Mouse (Mus musculus): ENCODE results near the gene Ssh1. TPM values are rescaled to one million over a fixed set of nuclear protein-coding genes. Genes with fewer than 3 reads are reported as not detected.
A peak's percentile ranks its signal among the peaks of the same experiment; 100 is the strongest.

The Ssh1 gene
- polyA plus RNA-seq, 1 experiment from 2014 or later = 19.4 TPM

DNA sequence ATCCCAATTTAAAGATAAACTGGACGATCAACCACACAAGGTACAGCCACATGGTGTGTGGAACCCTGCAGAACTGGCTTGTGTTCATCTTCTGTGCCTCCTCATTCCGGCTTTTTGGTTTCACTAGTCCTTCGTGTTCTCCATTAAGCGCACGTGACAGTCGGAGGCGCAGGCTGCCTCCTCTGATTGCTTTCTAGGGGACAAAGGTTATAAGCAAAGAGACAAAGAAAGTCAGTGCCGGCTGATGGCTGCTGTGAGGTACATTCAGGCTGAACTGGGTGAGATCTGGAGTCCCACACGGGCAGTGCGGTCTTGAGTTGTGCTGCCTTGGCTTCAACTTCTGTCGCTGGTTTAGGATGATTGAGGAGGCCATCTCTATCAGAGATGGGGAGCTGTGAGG is 10.9 kb upstream of the Ssh1 start:
- 57% methylated on average over 11 of the region's 11 CpGs for WGBS
- Histone ChIP-seq H3K4me1 (replicated peaks; ENCODE audit: control insufficient read depth, insufficient read depth, low read length) (no peaks in the 10 kb centered on the region), H3K27ac (ENCODE audit: low read depth) (no peak overlapping the region), H3K36me3 (ENCODE audit: control insufficient read depth, insufficient read depth, low read length) (no peaks in the 10 kb centered on the region), H3K9me3 (ENCODE audit: control insufficient read depth, low read length) (no peaks in the 10 kb centered on the region), H3K4me2 (ENCODE audit: low read length) (no peak overlapping the region), H3K9ac (ENCODE audit: low read length) (no peak overlapping the region), H3K27me3 (replicated peaks; ENCODE audit: control insufficient read depth, insufficient read depth, low read length) (no peaks in the 10 kb centered on the region), H3K4me3 (ENCODE audit: low read depth, low read length) (no peak overlapping the region)
- DNase-seq (ENCODE audit: low spot score) (no peak), ATAC-seq (replicated peaks; ENCODE audit: low FRiP score, low TSS enrichment, low read depth) (no peak)

DNA sequence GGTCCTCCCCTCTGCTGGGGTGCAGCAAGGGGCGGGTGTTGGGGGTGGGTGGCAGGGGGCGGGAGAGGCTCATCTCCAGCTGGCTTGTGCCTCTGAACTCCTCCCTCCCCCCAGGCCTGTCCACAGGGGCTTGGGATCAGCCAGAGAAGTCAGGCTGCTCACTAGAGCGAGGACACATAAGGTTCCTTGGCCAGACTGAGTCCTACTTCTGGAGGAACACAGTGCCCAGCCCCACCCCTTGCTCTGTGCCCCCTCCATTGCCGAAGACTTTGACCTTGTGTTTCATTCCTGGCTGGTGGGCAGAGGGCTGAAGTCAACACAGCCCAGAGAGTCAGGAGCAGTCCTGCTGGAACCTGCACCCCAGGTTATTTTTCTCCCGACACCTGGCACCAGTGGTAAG is 9.8 kb upstream of the Ssh1 start, which contains the start of gene Dao:
Dao (plus strand) TSS at position 162 of the 400 bp plus-strand sequence.
- H3K4me1 ChIP-seq (replicated peaks; ENCODE audit: control insufficient read depth, insufficient read depth, low read length) = no peaks in the 10 kb centered on the region
- no peaks in the 10 kb centered on the region for H3K27me3 ChIP-seq (replicated peaks; ENCODE audit: control insufficient read depth, insufficient read depth, low read length)
- WGBS = 65% methylated on average over 4 of the region's 5 CpGs
- DNase-seq (ENCODE audit: low spot score) = no peak
- no peak within 1 kb of the TSS for H3K27ac ChIP-seq (ENCODE audit: low read depth)
- H3K9ac ChIP-seq (ENCODE audit: low read length) = no peak within 1 kb of the TSS
- H3K4me2 ChIP-seq (ENCODE audit: low read length) = no peak within 1 kb of the TSS
- no peak within 1 kb of the TSS for H3K4me3 ChIP-seq (ENCODE audit: low read depth, low read length)
- no peaks in the 10 kb centered on the region for H3K36me3 ChIP-seq (ENCODE audit: control insufficient read depth, insufficient read depth, low read length)
- ATAC-seq (replicated peaks; ENCODE audit: low FRiP score, low TSS enrichment, low read depth) = no peak
- H3K9me3 ChIP-seq (ENCODE audit: control insufficient read depth, low read length) = no peaks in the 10 kb centered on the region

GRCm38 (mm10) chr5:113999382-113999781 is 5.7 kb upstream of the Ssh1 start:
- H3K4me2 ChIP-seq (ENCODE audit: low read length) = no peak overlapping the region
- no peaks in the 10 kb centered on the region for H3K9me3 ChIP-seq (ENCODE audit: control insufficient read depth, low read length)
- 64% methylated on average over 5 of the region's 5 CpGs for WGBS
- H3K36me3 ChIP-seq (ENCODE audit: control insufficient read depth, insufficient read depth, low read length) = no peaks in the 10 kb centered on the region
- H3K27me3 ChIP-seq (replicated peaks; ENCODE audit: control insufficient read depth, insufficient read depth, low read length) = no peaks in the 10 kb centered on the region
- peaks cover 7% of the 10 kb centered on the region; the same call in 1 of the 2 replicates for H3K4me1 ChIP-seq (replicated peaks; ENCODE audit: control insufficient read depth, insufficient read depth, low read length)
- no peak overlapping the region for H3K27ac ChIP-seq (ENCODE audit: low read depth)
- no peak overlapping the region for H3K4me3 ChIP-seq (ENCODE audit: low read depth, low read length)
- DNase-seq (ENCODE audit: low spot score) (no peak), ATAC-seq (replicated peaks; ENCODE audit: low FRiP score, low TSS enrichment, low read depth) (no peak)
- H3K9ac ChIP-seq (ENCODE audit: low read length) = no peak overlapping the region

GRCm38 (mm10) chr5:113996458-113996857 is 2.8 kb upstream of the Ssh1 start:
- Histone ChIP-seq H3K27me3 (replicated peaks; ENCODE audit: control insufficient read depth, insufficient read depth, low read length) (no peaks in the 10 kb centered on the region), H3K4me1 (replicated peaks; ENCODE audit: control insufficient read depth, insufficient read depth, low read length) (peaks cover 22% of the 10 kb centered on the region; the same call in 1 of the 2 replicates), H3K9me3 (ENCODE audit: control insufficient read depth, low read length) (no peaks in the 10 kb centered on the region), H3K4me3 (ENCODE audit: low read depth, low read length) (no peak overlapping the region), H3K9ac (ENCODE audit: low read length) (no peak overlapping the region), H3K4me2 (ENCODE audit: low read length) (no peak overlapping the region), H3K27ac (ENCODE audit: low read depth) (no peak overlapping the region), H3K36me3 (ENCODE audit: control insufficient read depth, insufficient read depth, low read length) (no peaks in the 10 kb centered on the region)
- WGBS = 40% methylated on average over 2 of the region's 2 CpGs
- no peak for DNase-seq (ENCODE audit: low spot score)
- ATAC-seq (replicated peaks; ENCODE audit: low FRiP score, low TSS enrichment, low read depth) = no peak

- ATAC-seq (replicated peaks; ENCODE audit: low FRiP score, low TSS enrichment, low read depth) = peak; percentile 56
- Histone ChIP-seq H3K27me3 (replicated peaks; ENCODE audit: control insufficient read depth, insufficient read depth, low read length) (no peaks in the 10 kb centered on the region), H3K9ac (ENCODE audit: low read length) (peak overlapping the region; percentile 86), H3K9me3 (ENCODE audit: control insufficient read depth, low read length) (no peaks in the 10 kb centered on the region), H3K27ac (ENCODE audit: low read depth) (peak overlapping the region; percentile 86), H3K4me3 (ENCODE audit: low read depth, low read length) (peak overlapping the region; percentile 76), H3K36me3 (ENCODE audit: control insufficient read depth, insufficient read depth, low read length) (peaks cover 10% of the 10 kb centered on the region), H3K4me1 (replicated peaks; ENCODE audit: control insufficient read depth, insufficient read depth, low read length) (peaks cover 28% of the 10 kb centered on the region; the same call in 1 of the 2 replicates), H3K4me2 (ENCODE audit: low read length) (peak overlapping the region; percentile 76)
- 0% methylated on average over 22 of the region's 22 CpGs for WGBS
- DNase-seq (ENCODE audit: low spot score) = no peak
These were observed 635 bp downstream of the Ssh1 start for GRCm38 (mm10) chr5:113993031-113993486.

GRCm38 (mm10) chr5:113992339-113992831 is 1.3 kb downstream of the Ssh1 start:
- H3K9ac ChIP-seq (ENCODE audit: low read length) = peak overlapping the region; percentile 86
- H3K36me3 ChIP-seq (ENCODE audit: control insufficient read depth, insufficient read depth, low read length) = peaks cover 15% of the 10 kb centered on the region
- peaks cover 28% of the 10 kb centered on the region; the same call in 1 of the 2 replicates for H3K4me1 ChIP-seq (replicated peaks; ENCODE audit: control insufficient read depth, insufficient read depth, low read length)
- WGBS = 11% methylated on average over 12 of the region's 12 CpGs
- H3K27me3 ChIP-seq (replicated peaks; ENCODE audit: control insufficient read depth, insufficient read depth, low read length) = no peaks in the 10 kb centered on the region
- H3K4me3 ChIP-seq (ENCODE audit: low read depth, low read length) = peak overlapping the region; percentile 76
- DNase-seq (ENCODE audit: low spot score) (no peak), ATAC-seq (replicated peaks; ENCODE audit: low FRiP score, low TSS enrichment, low read depth) (no peak)
- H3K9me3 ChIP-seq (ENCODE audit: control insufficient read depth, low read length) = no peaks in the 10 kb centered on the region
- peak overlapping the region; percentile 76 for H3K4me2 ChIP-seq (ENCODE audit: low read length)
- peak overlapping the region; percentile 86 for H3K27ac ChIP-seq (ENCODE audit: low read depth)

DNA sequence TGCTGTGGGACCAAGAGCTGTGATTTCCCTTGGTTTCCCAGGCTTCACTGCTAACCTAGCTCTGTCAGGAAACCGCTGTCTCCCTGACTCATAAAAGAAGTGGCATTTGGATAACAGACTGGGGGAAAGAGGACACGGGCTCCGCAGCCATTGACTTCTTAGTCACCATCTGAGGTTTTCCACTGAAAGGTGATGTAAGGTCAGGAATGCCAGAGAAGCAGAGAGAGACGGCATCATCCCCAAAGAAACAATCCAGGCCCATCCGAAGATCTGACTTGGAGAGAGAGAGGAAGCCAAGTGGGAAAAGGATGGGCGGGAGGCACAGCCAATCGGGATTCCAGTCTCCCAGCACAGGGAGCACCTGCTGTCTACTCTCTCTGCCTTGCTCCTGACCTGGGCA is 2.6 kb downstream of the Ssh1 start:
- no peak for ATAC-seq (replicated peaks; ENCODE audit: low FRiP score, low TSS enrichment, low read depth)
- 63% methylated on average over 7 of the region's 7 CpGs for WGBS
- no peak for DNase-seq (ENCODE audit: low spot score)
- no peak overlapping the region for H3K9ac ChIP-seq (ENCODE audit: low read length)
- no peak overlapping the region for H3K4me3 ChIP-seq (ENCODE audit: low read depth, low read length)
- H3K27me3 ChIP-seq (replicated peaks; ENCODE audit: control insufficient read depth, insufficient read depth, low read length) = no peaks in the 10 kb centered on the region
- H3K4me1 ChIP-seq (replicated peaks; ENCODE audit: control insufficient read depth, insufficient read depth, low read length) = peaks cover 29% of the 10 kb centered on the region
- peaks cover 16% of the 10 kb centered on the region for H3K36me3 ChIP-seq (ENCODE audit: control insufficient read depth, insufficient read depth, low read length)
- no peak overlapping the region for H3K27ac ChIP-seq (ENCODE audit: low read depth)
- no peak overlapping the region for H3K4me2 ChIP-seq (ENCODE audit: low read length)
- no peaks in the 10 kb centered on the region for H3K9me3 ChIP-seq (ENCODE audit: control insufficient read depth, low read length)

- no peak overlapping the region for H3K27ac ChIP-seq (ENCODE audit: low read depth)
- DNase-seq (ENCODE audit: low spot score) (no peak), ATAC-seq (replicated peaks; ENCODE audit: low FRiP score, low TSS enrichment, low read depth) (no peak)
- H3K4me3 ChIP-seq (ENCODE audit: low read depth, low read length) = no peak overlapping the region
- H3K4me2 ChIP-seq (ENCODE audit: low read length) = no peak overlapping the region
- H3K9me3 ChIP-seq (ENCODE audit: control insufficient read depth, low read length) = no peaks in the 10 kb centered on the region
- no peaks in the 10 kb centered on the region for H3K27me3 ChIP-seq (replicated peaks; ENCODE audit: control insufficient read depth, insufficient read depth, low read length)
- H3K36me3 ChIP-seq (ENCODE audit: control insufficient read depth, insufficient read depth, low read length) = peaks cover 16% of the 10 kb centered on the region
- peaks cover 33% of the 10 kb centered on the region for H3K4me1 ChIP-seq (replicated peaks; ENCODE audit: control insufficient read depth, insufficient read depth, low read length)
- 93% methylated on average over 5 of the region's 5 CpGs for WGBS
- H3K9ac ChIP-seq (ENCODE audit: low read length) = no peak overlapping the region
These were observed 3.1 kb downstream of the Ssh1 start for GRCm38 (mm10) chr5:113990593-113990992.

DNA sequence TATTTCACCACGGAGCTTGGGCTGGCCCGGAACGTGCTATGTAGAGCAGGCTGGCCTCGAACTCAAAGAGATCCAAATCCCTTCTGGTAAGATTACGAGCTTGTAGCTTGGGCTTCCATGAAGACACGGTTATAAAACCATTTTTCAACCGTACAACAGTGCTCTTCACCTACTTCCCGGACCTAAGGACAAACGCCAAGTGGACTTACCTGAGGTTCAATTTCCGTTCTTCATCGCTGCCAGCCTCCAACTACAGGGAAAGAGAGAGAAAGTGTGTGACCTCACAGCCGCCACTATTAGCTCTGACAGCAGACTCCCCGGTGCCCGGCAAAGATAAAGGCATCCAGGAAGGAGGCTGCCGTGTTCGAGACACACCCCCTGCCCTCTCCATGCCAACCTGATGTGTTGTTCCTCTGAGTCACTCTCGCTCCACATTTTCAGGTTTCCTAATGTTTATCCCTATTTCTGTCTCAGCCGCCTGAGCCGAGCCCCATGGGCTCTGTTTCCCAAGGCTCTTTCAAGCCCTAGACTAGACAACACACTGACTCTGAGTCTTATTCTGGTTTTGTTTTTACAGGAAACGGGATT is 4.2 kb downstream of the Ssh1 start:
- no peak overlapping the region for H3K4me2 ChIP-seq (ENCODE audit: low read length)

More for the DNA sequence above, 4.2 kb downstream of the Ssh1 start:
- H3K36me3 ChIP-seq (ENCODE audit: control insufficient read depth, insufficient read depth, low read length) = peaks cover 16% of the 10 kb centered on the region
- H3K27ac ChIP-seq (ENCODE audit: low read depth) = no peak overlapping the region
- H3K4me3 ChIP-seq (ENCODE audit: low read depth, low read length) = no peak overlapping the region
- H3K9ac ChIP-seq (ENCODE audit: low read length) = no peak overlapping the region
- H3K27me3 ChIP-seq (replicated peaks; ENCODE audit: control insufficient read depth, insufficient read depth, low read length) = no peaks in the 10 kb centered on the region
- H3K4me1 ChIP-seq (replicated peaks; ENCODE audit: control insufficient read depth, insufficient read depth, low read length) = peaks cover 33% of the 10 kb centered on the region
- DNase-seq (ENCODE audit: low spot score) (no peak), ATAC-seq (replicated peaks; ENCODE audit: low FRiP score, low TSS enrichment, low read depth) (no peak)
- H3K9me3 ChIP-seq (ENCODE audit: control insufficient read depth, low read length) = no peaks in the 10 kb centered on the region
- 86% methylated on average over 20 of the region's 20 CpGs for WGBS
